Mouse (Mus musculus) thymus, postnatal 14 days (tissue): ENCODE results near the gene Cacna1e.

Experiments
- DNase-seq: peaks from one replicate; pipeline ENCODE4 v3.0.0; 2021

Gene Cacna1e

GRCm38 (mm10) chr1:154491071-154491470, 393.2 kb downstream of the Cacna1e start:
- no peak for DNase-seq

- DNase-seq: no peak
These were observed 407.6 kb downstream of the Cacna1e start for GRCm38 (mm10) chr1:154476671-154477070.

- no peak for DNase-seq
These were observed 408.6 kb downstream of the Cacna1e start for GRCm38 (mm10) chr1:154475706-154476105.

GRCm38 (mm10) chr1:154474156-154474555, 410.1 kb downstream of the Cacna1e start:
- DNase-seq: no peak

- DNase-seq: no peak
These were observed 417.0 kb downstream of the Cacna1e start for GRCm38 (mm10) chr1:154467265-154467664.

GRCm38 (mm10) chr1:154461521-154461920, 422.8 kb downstream of the Cacna1e start:
- DNase-seq: no peak

- DNase-seq: no peak
These were observed 424.2 kb downstream of the Cacna1e start for GRCm38 (mm10) chr1:154460067-154460466.

- no peak for DNase-seq
These were observed 425.7 kb downstream of the Cacna1e start for GRCm38 (mm10) chr1:154458601-154459000.

GRCm38 (mm10) chr1:154450799-154451198, 433.5 kb downstream of the Cacna1e start:
- no peak for DNase-seq

GRCm38 (mm10) chr1:154446456-154446855, 437.8 kb downstream of the Cacna1e start:
- DNase-seq: no peak

- DNase-seq: no peak
These were observed 450.8 kb downstream of the Cacna1e start for GRCm38 (mm10) chr1:154433520-154433919.

GRCm38 (mm10) chr1:154433112-154433511, 451.2 kb downstream of the Cacna1e start:
- no peak for DNase-seq

GRCm38 (mm10) chr1:154428276-154428675, 456.0 kb downstream of the Cacna1e start:
- no peak for DNase-seq

GRCm38 (mm10) chr1:154418278-154418677, 466.0 kb downstream of the Cacna1e start:
- DNase-seq: no peak

GRCm38 (mm10) chr1:154416384-154417155, 467.7 kb downstream of the Cacna1e start:
- no peak for DNase-seq

- DNase-seq: no peak
These were observed 468.5 kb downstream of the Cacna1e start for GRCm38 (mm10) chr1:154415826-154416225.

- no peak for DNase-seq
These were observed 471.2 kb downstream of the Cacna1e start for GRCm38 (mm10) chr1:154413138-154413537.

- DNase-seq: no peak
These were observed 475.2 kb downstream of the Cacna1e start for GRCm38 (mm10) chr1:154409051-154409450.

- no peak for DNase-seq
These were observed 492.3 kb downstream of the Cacna1e start for GRCm38 (mm10) chr1:154391979-154392378.
